Mouse (Mus musculus) lung, postnatal 0 days (tissue): ENCODE measurements at regions not wholly inside any gene's neighbourhood (a gene's known extent, or its start where the extent isn't known, plus 50 kb on each side); places are given as distances from the start of the nearest gene placed in this dataset.

Experiments
- CTCF ChIP-seq: IDR thresholded peaks from 2 replicates; pipeline ENCODE4 v1.5.1; 2016; ENCODE audit warnings: antibody characterized with exemption, mild to moderate bottlenecking
- EP300 ChIP-seq: IDR thresholded peaks from 2 replicates; pipeline ENCODE4 v1.6.1; 2016; ENCODE audit warnings: antibody characterized with exemption, mild to moderate bottlenecking, control low read depth

DNA sequence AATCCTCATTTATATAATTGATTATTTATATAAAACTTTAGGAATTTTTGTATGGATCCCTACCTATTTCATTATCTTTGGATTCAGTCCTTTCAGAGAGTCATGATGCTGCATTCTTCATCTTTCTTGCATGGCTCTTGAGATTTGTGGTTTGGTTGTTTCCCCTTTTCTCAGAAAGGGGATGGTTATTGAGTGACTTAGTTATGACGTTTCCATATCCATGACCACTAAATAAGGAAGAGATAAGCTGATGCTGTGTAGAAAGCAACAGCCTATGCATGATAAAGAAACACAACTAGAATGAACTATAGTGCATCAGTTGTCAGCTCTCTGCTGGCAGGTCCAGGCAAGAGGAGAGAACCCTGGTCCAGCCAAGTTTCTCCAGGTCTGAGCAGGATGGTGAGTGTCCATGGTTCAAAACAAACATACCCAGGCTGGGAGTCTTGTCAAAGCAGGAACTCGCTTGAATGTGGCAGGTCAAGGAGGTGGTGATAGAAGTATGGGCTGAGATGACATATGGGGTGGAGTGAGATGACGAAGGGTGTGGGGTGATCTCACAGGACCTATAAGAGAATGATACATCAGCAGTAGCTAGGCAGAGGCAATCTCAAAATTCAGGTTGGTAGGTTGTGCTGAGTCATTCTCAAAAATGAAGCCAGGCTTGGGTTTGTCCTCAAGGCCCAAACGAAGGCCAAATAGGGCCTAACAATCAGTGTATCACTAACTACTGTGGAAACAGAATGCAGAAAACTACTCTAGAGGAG, 196.5 kb downstream of the Ahr start:
- no peak for TF ChIP-seq CTCF
- TF ChIP-seq EP300: no peak
